Comparison of ENCODE assay signal across 7 mouse cellular contexts in genomic region chr16:4939412-4939811, GRCm38 (mm10). TPM values are rescaled to one million over a fixed set of nuclear protein-coding genes. Genes with fewer than 3 reads are reported as not detected.
DNase-seq lines count a peak whose midpoint lies in the region; ATAC-seq and TF ChIP-seq lines count a peak whose summit lies in the region.

No protein-coding gene starts in this region.

- no peaks in the 10 kb centered on the region for H3K27me3 ChIP-seq in kidney, embryonic 16.5 days (ENCODE audit: insufficient read depth, low read length)
- no peaks in the 10 kb centered on the region for H3K27me3 ChIP-seq in lung, postnatal 0 days (replicated peaks; ENCODE audit: insufficient read depth, low read length)

- H3K4me2 ChIP-seq in kidney, embryonic 16.5 days (replicated peaks; ENCODE audit: low read depth, low read length) = peak overlapping the region; percentile 90
- peak overlapping the region; percentile 97 for H3K4me2 ChIP-seq in lung, postnatal 0 days (replicated peaks; ENCODE audit: low read depth, low read length)

- peaks cover 11% of the 10 kb centered on the region for H3K4me1 ChIP-seq in kidney, embryonic 16.5 days (ENCODE audit: insufficient read depth, low read length)
- peaks cover 4% of the 10 kb centered on the region; the same call in 1 of the 2 replicates for H3K4me1 ChIP-seq in lung, postnatal 0 days (ENCODE audit: insufficient read depth, low read depth, low read length)

- peak; percentile 67 for ATAC-seq in granulocyte monocyte progenitor cell, adult 5-6 weeks (replicated peaks; ENCODE audit: poor library complexity, severe bottlenecking)
- peak; percentile 81 for ATAC-seq in kidney, embryonic 16.5 days (ENCODE audit: low FRiP score, low TSS enrichment)
- ATAC-seq in lung, postnatal 0 days = peak; percentile 74

- peaks cover 64% of the 10 kb centered on the region for H3K36me3 ChIP-seq in kidney, embryonic 16.5 days (ENCODE audit: insufficient read depth, low read length)
- H3K36me3 ChIP-seq in lung, postnatal 0 days (ENCODE audit: insufficient read depth, low read length) = peaks cover 26% of the 10 kb centered on the region

- TF ChIP-seq CTCF in lung, postnatal 0 days (IDR thresholded peaks at IDR 0.05) = no peak

- H3K27ac ChIP-seq in kidney, embryonic 16.5 days (ENCODE audit: low read length) = peak overlapping the region; percentile 89
- peak overlapping the region; percentile 73 for H3K27ac ChIP-seq in lung, postnatal 0 days (ENCODE audit: low read length)

- peak overlapping the region; percentile 88 for H3K4me3 ChIP-seq in kidney, embryonic 16.5 days (ENCODE audit: low read length)
- peak overlapping the region; percentile 74 for H3K4me3 ChIP-seq in lung, postnatal 0 days (ENCODE audit: low read depth, low read length)

- H3K9me3 ChIP-seq in kidney, embryonic 16.5 days (ENCODE audit: low read length) = no peaks in the 10 kb centered on the region
- H3K9me3 ChIP-seq in lung, postnatal 0 days (ENCODE audit: low read length) = no peaks in the 10 kb centered on the region

- under 1% methylated on average over 16 of the region's 16 CpGs for whole genome bisulfite sequencing in kidney, embryonic 16.5 days
- WGBS in lung, postnatal 0 days = under 1% methylated on average over 16 of the region's 16 CpGs

- TF ChIP-seq EP300 in lung, postnatal 0 days (IDR thresholded peaks at IDR 0.05) = no peak

- DNase-seq in urinary bladder, postnatal 36 days (ENCODE audit: low spot score in 2 of 2) = peak; percentile 37 to 41
- DNase-seq in urinary bladder, postnatal 10 days (ENCODE audit: low spot score) = no peak
- peak; percentile 72 for DNase-seq in brain, adult 2 months (ENCODE audit: low read depth, low spot score)
- peak; percentile 54 for DNase-seq in lung, postnatal 0 days (ENCODE audit: low spot score)
- peak; percentile 45 for DNase-seq in right cerebral cortex, postnatal 4 days

- H3K9ac ChIP-seq in kidney, embryonic 16.5 days (replicated peaks; ENCODE audit: low read length) = peak overlapping the region; percentile 92
- H3K9ac ChIP-seq in lung, postnatal 0 days (replicated peaks; ENCODE audit: low read depth) = peak overlapping the region; percentile 90

RNA-seq across cellular contexts. Expression of gene Nudt16l1, which starts 0.9 kb away (rescaled TPM):
- total RNA-seq in granulocyte monocyte progenitor cell, adult 5-6 weeks (2014; fragmentation: Nextera tagmentation) = 45.1 and 51.5 TPM in 2 replicates
- total RNA-seq in granulocyte monocyte progenitor cell, adult 5-6 weeks (2017) = 13.2 and 15.8 TPM in 2 replicates
- polyA plus RNA-seq in kidney, embryonic 16.5 days (2015; fragmentation: Nextera tagmentation; extraction: Ambion mirVana) = 171 and 187 TPM in 2 replicates
- 87.6 and 92.0 TPM in 2 replicates for polyA plus RNA-seq in lung, postnatal 0 days (2015; fragmentation: Nextera tagmentation; extraction: Ambion mirVana)

RNA-seq across cellular contexts. Expression of gene Anks3, which starts 24.6 kb away (rescaled TPM):
- 34.2 and 72.9 TPM in 2 replicates for total RNA-seq in granulocyte monocyte progenitor cell, adult 5-6 weeks (2014; fragmentation: Nextera tagmentation)
- 19.3 and 34.8 TPM in 2 replicates for total RNA-seq in granulocyte monocyte progenitor cell, adult 5-6 weeks (2017)
- polyA plus RNA-seq in kidney, embryonic 16.5 days (2015; fragmentation: Nextera tagmentation; extraction: Ambion mirVana) = 76.8 and 81.3 TPM in 2 replicates
- polyA plus RNA-seq in lung, postnatal 0 days (2015; fragmentation: Nextera tagmentation; extraction: Ambion mirVana) = 41.0 and 43.4 TPM in 2 replicates

RNA-seq across cellular contexts. Expression of gene Mgrn1, which starts 53.4 kb away (rescaled TPM):
- 28.3 and 33.5 TPM in 2 replicates for total RNA-seq in granulocyte monocyte progenitor cell, adult 5-6 weeks (2014; fragmentation: Nextera tagmentation)
- 16.6 and 21.6 TPM in 2 replicates for total RNA-seq in granulocyte monocyte progenitor cell, adult 5-6 weeks (2017)
- 113 and 117 TPM in 2 replicates for polyA plus RNA-seq in kidney, embryonic 16.5 days (2015; fragmentation: Nextera tagmentation; extraction: Ambion mirVana)
- 75.6 and 76.7 TPM in 2 replicates for polyA plus RNA-seq in lung, postnatal 0 days (2015; fragmentation: Nextera tagmentation; extraction: Ambion mirVana)

RNA-seq across cellular contexts. Expression of gene Sept12, which starts 58.2 kb away (rescaled TPM):
- total RNA-seq in granulocyte monocyte progenitor cell, adult 5-6 weeks (2014; fragmentation: Nextera tagmentation) = not detected in 2 replicates
- not detected in 2 replicates for total RNA-seq in granulocyte monocyte progenitor cell, adult 5-6 weeks (2017)
- 0.06 TPM in 1 of 2 replicates, not detected in the other for polyA plus RNA-seq in kidney, embryonic 16.5 days (2015; fragmentation: Nextera tagmentation; extraction: Ambion mirVana)
- 0.14 and 0.27 TPM in 2 replicates for polyA plus RNA-seq in lung, postnatal 0 days (2015; fragmentation: Nextera tagmentation; extraction: Ambion mirVana)

RNA-seq across cellular contexts. Expression of gene Ubald1, which starts 59.3 kb away (rescaled TPM):
- total RNA-seq in granulocyte monocyte progenitor cell, adult 5-6 weeks (2014; fragmentation: Nextera tagmentation) = 37.0 and 39.8 TPM in 2 replicates
- 11.4 and 14.1 TPM in 2 replicates for total RNA-seq in granulocyte monocyte progenitor cell, adult 5-6 weeks (2017)
- 36.2 and 40.4 TPM in 2 replicates for polyA plus RNA-seq in kidney, embryonic 16.5 days (2015; fragmentation: Nextera tagmentation; extraction: Ambion mirVana)
- polyA plus RNA-seq in lung, postnatal 0 days (2015; fragmentation: Nextera tagmentation; extraction: Ambion mirVana) = 33.7 and 39.5 TPM in 2 replicates
